Mouse (Mus musculus) olfactory bulb, adult 2 months (tissue): ENCODE results near the gene Ccdc33. TPM values are rescaled to one million over a fixed set of nuclear protein-coding genes. Genes with fewer than 3 reads are reported as not detected.

Experiments
- H3K27ac ChIP-seq: fragments of 200-500 bp; 2 replicates; pipeline ENCODE4 v1.5.1; 2012; ENCODE audit warnings: low read depth, low read length; ENCODE audit not compliant: insufficient read depth
- H3K4me1 ChIP-seq: fragments of 200-500 bp; 2 replicates; pipeline ENCODE4 v1.6.1; 2012; ENCODE audit warnings: low read length; ENCODE audit not compliant: control insufficient read depth, insufficient read depth
- H3K4me3 ChIP-seq: fragments of 200-500 bp; 2 replicates; pipeline ENCODE4 v1.5.1; 2012; ENCODE audit warnings: mild to moderate bottlenecking, low read depth, low read length, moderate library complexity; ENCODE audit not compliant: insufficient read depth
- CTCF ChIP-seq: fragments of 200-500 bp; IDR thresholded peaks from 2 replicates; pipeline ENCODE4 v1.5.1; 2012; ENCODE audit warnings: low read depth, mild to moderate bottlenecking, low read length, moderate library complexity; ENCODE audit not compliant: insufficient read depth
- POLR2A ChIP-seq: fragments of 200-500 bp; IDR thresholded peaks from 2 replicates; pipeline ENCODE4 v1.6.1; 2012; ENCODE audit warnings: mild to moderate bottlenecking, low read depth, low read length, moderate library complexity; ENCODE audit not compliant: insufficient read depth
- WGBS: fragments of 180-500 bp; shearing (Covaris S2); methylation state at CpG from one replicate; pipeline ENCODE4 v1.1.7; 2018; 5-methylcytosine and 5-hydroxymethylcytosine counted together
- polyA plus RNA-seq: library from polyadenylated mRNA; stranded (reverse); fragments of >200 nt; gene quantifications from 2 replicates; pipeline ENCODE4 v1.2.4, GENCODE M21; 2012; ENCODE audit warnings: low replicate concordance; ENCODE audit not compliant: missing spikeins, insufficient read depth, insufficient read length

Ccdc33 gene
- polyA plus RNA-seq, result not detected in 2 replicates

DNA sequence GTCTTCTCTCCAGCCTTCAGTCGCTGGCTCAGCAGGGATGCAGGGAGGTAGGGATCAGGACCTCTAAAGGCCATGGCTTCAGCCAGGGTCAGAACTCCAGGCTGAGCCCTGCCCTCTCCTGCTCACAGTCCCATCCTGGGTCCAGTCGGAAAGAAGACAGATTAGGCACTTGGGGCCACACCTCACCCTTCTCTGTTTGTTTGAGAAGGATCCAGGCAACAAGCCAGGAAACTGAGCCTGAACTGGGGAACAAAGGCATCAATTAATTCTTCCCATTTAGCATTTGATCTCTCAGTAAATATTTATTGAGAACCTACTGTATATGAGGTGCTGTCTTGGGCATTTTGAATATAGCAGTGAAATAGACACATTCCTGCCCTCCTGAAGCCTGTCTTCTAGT, at the start of gene Ccdc33:
Ccdc33 (minus strand) TSS at position 153 of the 400 bp plus-strand sequence.
- no peak within 1 kb of the TSS for H3K4me3 ChIP-seq
- WGBS, result 54% methylated on average over 2 of the region's 2 CpGs
- H3K4me1 ChIP-seq, result peaks cover 36% of the 10 kb centered on the region
- TF ChIP-seq POLR2A (no peak), CTCF (no peak)
- H3K27ac ChIP-seq, result no peak within 1 kb of the TSS

DNA sequence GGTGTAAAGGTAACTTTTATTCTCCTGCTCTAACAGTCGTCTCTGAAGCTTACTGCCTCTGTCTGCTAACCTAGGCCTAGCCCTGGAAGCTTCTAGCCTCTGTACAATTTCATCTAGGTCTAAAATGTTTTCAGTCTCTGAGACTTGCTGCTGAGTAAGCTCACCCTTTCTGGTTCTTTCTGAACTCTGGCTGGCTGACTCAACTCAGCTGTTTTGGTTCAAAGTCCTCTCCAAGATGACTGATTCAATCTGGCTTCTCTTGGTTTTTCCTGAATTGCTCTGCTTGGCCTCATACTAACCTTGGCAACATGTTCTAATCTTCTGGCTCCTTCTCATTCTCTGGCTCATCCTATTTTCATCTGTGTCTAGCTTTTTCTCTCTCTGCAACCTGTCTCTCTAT, 47.2 kb upstream of the Ccdc33 start:
- Histone ChIP-seq H3K4me1 (peaks cover 7% of the 10 kb centered on the region), H3K27ac (no peak overlapping the region), H3K4me3 (no peak overlapping the region)
- no peak for TF ChIP-seq CTCF
- no peak for TF ChIP-seq POLR2A
- WGBS, result 95% methylated on average over 1 of the region's 1 CpGs

DNA sequence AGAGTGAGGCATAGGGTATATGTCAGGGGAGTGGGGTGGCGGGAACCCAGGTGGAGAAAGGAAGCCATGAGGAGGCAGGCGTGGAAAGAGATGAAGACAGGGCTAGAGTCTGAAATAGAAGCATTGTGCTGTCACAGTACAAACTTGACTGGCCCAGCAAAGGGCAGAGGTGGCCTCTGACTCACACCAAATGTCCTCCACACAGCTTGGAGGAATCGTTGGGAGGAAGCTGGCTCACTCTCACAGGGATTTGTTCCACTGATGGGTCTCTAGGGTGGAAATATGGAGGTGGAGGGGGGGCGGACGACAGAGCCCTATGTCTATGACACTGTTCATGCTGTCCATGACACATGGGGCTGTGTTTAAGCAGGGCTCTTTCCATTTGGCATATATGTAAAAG, 44.5 kb upstream of the Ccdc33 start:
- WGBS, result 68% methylated on average over 5 of the region's 5 CpGs
- no peak for TF ChIP-seq CTCF
- TF ChIP-seq POLR2A, result no peak
- H3K4me1 ChIP-seq, result peaks cover 15% of the 10 kb centered on the region
- H3K4me3 ChIP-seq, result no peak overlapping the region
- no peak overlapping the region for H3K27ac ChIP-seq

DNA sequence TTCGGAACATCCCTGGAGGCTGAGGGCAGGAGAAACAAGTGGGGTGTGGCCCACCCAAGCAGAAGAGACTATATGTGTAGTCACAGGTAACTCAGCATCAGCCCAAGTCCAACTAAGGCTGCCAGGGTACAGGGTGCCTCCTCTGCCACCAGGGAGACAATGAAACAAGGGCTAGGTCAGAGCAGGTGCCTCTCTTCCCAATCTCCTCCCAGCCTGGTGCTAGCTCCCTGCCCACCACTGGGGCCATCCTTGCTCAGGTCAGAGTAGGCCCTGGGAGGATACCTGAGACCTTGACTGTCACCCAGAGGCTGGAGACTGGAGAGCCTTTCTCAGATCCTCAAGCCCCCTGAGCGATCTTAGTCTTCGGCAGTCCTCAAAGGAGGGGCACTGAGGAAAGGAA, 43.5 kb upstream of the Ccdc33 start:
- 98% methylated on average over 3 of the region's 3 CpGs for WGBS

DNA sequence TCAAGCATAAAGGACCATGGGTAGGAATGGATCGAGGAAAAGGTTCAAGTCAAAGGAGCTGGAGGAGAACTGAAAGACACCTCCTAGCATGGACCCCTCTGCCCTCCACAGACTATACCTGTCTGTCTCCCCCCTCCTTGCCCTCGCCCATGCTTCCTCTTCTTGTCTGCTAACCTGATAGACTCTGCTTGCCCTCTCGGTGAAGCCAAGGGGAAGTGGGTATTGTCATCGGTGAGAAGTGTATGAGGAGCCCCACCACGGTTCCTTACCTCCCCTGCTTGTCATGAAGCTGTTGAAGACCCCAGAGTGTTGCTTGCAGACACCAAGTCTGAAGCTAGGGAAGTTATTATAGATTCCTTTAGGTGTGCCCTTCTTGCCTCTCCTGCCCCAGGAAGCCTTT, 41.7 kb upstream of the Ccdc33 start:
- TF ChIP-seq CTCF (no peak), POLR2A (no peak)
- WGBS, result 94% methylated on average over 5 of the region's 5 CpGs
- no peak overlapping the region for H3K4me3 ChIP-seq
- no peak overlapping the region for H3K27ac ChIP-seq
- H3K4me1 ChIP-seq, result peaks cover 26% of the 10 kb centered on the region

More for the DNA sequence above, 43.5 kb upstream of the Ccdc33 start:
- Histone ChIP-seq H3K4me3 (no peak overlapping the region), H3K27ac (no peak overlapping the region), H3K4me1 (peaks cover 23% of the 10 kb centered on the region)
- TF ChIP-seq POLR2A (no peak), CTCF (no peak)

DNA sequence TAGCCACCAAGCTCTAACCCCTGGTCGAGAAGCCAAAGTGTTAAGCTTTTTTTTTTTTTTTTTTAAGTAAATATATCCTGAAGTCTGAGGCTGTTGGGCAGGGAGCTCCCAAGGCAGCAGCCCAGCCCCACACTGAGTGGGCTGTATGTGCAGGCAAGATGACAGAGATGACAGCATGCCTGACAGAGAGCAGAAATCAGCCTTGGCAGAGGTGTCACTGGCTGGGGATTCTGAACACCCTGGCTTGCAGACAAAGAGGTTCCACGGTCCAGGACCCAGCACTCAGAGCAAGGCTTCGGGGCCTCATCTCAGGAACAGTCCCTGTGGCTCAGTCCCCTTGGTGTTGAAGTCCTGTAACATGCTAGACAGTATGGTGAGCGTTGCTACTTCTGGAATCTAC, 41.2 kb upstream of the Ccdc33 start:
- Histone ChIP-seq H3K4me1 (peaks cover 26% of the 10 kb centered on the region), H3K27ac (no peak overlapping the region), H3K4me3 (no peak overlapping the region)
- 84% methylated on average over 4 of the region's 4 CpGs for WGBS
- TF ChIP-seq POLR2A, result no peak
- no peak for TF ChIP-seq CTCF

DNA sequence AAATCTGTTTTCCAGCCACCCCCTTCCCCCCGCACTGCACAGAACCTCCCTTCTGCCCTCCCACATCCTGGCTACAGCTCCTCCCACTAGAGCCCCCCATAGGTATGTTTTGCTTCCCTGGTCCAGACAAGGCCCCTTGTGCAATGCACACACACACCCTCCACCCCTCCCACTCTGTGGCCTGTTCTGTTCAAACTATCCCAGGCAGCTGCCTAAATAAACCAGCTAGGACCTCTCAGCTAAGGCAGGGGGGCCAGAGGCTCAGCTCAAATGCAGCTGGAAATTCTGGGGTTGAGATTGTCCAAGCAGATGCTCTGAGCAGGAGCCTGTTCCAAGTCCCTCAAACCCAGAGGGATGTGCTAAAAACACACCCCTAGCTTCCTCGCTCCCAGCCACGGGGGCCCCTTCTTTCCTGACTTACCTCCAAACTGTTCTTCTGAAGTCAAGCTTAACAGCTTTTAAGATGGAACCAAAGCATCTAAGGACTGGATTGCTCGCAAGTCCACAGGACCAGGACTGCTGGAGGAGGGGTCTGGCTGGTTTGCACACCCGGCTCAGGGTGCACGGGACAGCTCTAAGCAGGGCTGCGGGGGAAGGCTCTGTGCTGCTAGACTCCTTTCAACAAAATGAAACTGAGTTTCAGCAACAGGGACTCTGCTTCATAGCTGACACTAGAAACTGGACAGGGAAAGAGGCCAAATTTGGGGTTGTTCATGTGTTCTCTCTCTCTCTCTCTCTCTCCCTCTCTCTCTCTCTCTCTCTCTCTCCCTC, 40.1 kb upstream of the Ccdc33 start:
- 47% methylated on average over 7 of the region's 7 CpGs for WGBS
- TF ChIP-seq POLR2A (no peak), CTCF (no peak)
- H3K4me3 ChIP-seq, result 0 out of 2 replicates have a peak overlapping the region, but pooled peaks have one; percentile 6
- H3K4me1 ChIP-seq, result peaks cover 26% of the 10 kb centered on the region
- peak overlapping the region; percentile 16; the same call in 1 of the 2 replicates for H3K27ac ChIP-seq

DNA sequence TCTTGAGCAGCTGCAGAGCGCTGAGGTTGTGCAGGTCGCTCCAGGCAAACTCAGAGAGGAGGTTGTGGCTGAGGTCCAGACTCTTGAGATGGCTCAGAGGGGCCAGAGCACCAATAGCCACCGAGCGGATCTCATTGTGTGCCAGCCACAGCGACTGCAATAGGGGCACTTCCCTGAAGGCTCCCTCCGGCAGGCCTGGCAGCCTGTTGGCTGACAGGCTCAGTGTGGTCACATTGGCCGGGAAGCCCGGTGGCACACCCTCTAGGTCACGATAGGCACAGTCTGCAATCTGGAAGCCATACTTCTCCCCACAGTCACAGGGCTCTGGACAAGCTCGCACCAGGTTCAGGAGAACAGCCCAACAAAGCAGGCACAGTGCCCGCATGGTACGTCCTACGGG, 39.2 kb upstream of the Ccdc33 start:
- TF ChIP-seq POLR2A, result no peak
- no peak for TF ChIP-seq CTCF
- 79% methylated on average over 13 of the region's 13 CpGs for WGBS
- Histone ChIP-seq H3K27ac (no peak overlapping the region), H3K4me1 (peaks cover 29% of the 10 kb centered on the region), H3K4me3 (no peak overlapping the region)

DNA sequence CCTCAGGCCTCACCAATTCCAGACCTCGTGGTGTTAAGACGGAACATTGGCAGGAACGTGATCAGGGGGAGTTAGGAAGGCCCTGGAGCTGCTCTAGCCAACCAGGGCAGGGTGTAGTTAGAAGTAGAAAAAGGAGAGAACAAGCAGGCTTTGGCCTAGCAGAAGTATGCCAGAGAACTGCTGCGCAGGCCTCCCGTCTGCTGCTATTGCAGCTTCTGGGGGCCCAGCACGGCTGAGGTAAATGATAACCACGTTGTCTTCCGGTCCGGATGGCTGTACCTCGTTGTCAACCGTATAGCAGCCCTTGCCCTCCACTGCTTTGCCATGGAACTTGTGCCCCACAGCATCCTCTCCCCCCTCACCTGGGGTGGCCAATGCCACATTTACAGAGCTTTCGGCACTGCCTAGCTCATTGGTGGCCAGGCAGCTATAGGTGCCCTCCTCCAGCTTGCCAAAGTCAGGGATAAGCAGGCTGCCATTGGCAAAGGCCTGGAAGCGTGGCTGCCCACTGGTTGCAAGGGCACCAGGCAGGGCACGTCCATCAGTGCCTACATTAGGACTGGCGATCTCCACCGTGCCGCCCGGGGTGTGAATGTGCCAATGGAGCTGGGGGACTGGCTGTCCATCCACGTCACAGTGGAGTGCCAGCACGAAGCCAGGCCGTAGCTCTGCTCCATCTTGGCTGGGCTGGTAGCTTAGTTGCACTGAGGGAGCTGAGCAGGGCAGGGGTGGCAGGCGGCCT, 38.4 kb upstream of the Ccdc33 start:
- H3K4me3 ChIP-seq, result no peak overlapping the region
- TF ChIP-seq CTCF (no peak), POLR2A (no peak)
- peaks cover 27% of the 10 kb centered on the region for H3K4me1 ChIP-seq
- H3K27ac ChIP-seq, result no peak overlapping the region
- 87% methylated on average over 22 of the region's 22 CpGs for WGBS
